Mouse (Mus musculus): ENCODE measurements around the gene Wdr25. TPM values are rescaled to one million over a fixed set of nuclear protein-coding genes. Genes with fewer than 3 reads are reported as not detected.

Gene Wdr25
- polyA plus RNA-seq, 1 experiment, result 18.3 TPM

DNA sequence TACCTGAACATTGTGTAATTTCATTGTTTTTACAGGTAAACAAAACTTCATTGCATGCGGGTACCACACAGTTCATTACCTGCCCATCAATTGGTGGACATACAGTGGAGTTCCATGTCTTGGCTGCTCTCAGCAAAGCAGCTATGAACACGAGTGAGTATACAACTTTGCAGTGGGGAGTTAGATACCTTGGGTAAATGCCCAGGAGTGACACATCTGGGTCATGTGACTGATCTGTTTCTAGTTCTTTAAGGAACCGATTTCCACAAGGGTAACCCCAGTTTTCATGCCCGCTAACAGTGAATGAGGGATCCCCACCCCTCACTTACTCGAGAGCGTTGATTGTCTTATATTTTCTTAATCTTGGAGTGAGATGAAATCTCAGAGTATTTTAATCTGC lies 183.6 kb downstream of the Wdr25 start:
- H3K4me3 ChIP-seq (replicated peaks; ENCODE audit: extremely low read depth, low read depth, low read length), result no peak overlapping the region
- H3K4me1 ChIP-seq (ENCODE audit: control insufficient read depth, insufficient read depth, low read length), result no peaks in the 10 kb centered on the region
- TF ChIP-seq CTCF (IDR thresholded peaks at IDR 0.05; ENCODE audit: insufficient read depth, low read length), result no peak
- DNase-seq, result no peak
- WGBS, result 71% methylated on average over 6 of the region's 6 CpGs

Other genes with a start within 250 kb of the Wdr25 start
- 2.0 and 5.3 TPM in 2 replicates for gene Degs2, start 191.3 kb upstream of the Wdr25 start, polyA plus RNA-seq (2012; rRNA removed)
- gene Yy1, start 100.7 kb upstream of the Wdr25 start, polyA plus RNA-seq (2012; rRNA removed), result 19.3 and 22.0 TPM in 2 replicates
- gene Slc25a29, start 57.7 kb upstream of the Wdr25 start, polyA plus RNA-seq (2012; rRNA removed), result 15.1 and 19.0 TPM in 2 replicates
- gene Slc25a47, start 57.6 kb upstream of the Wdr25 start, polyA plus RNA-seq (2012; rRNA removed), result 13.7 and 14.7 TPM in 2 replicates
- 119 and 127 TPM in 2 replicates for gene Wars, start 543 bp downstream of the Wdr25 start, polyA plus RNA-seq (2012; rRNA removed)
- gene Begain, start 174.6 kb downstream of the Wdr25 start, polyA plus RNA-seq (2012; rRNA removed), result 7.1 and 8.3 TPM in 2 replicates